Mouse (Mus musculus) megakaryocyte, adult 5-6 weeks (primary cell): Measurements from ENCODE around the gene Cep170b. TPM values are rescaled to one million over a fixed set of nuclear protein-coding genes. Genes with fewer than 3 reads are reported as not detected.

Experiments used
- total RNA-seq, 2 experiments: library from RNA; stranded (forward) in 1 of 2; stranded (reverse) in 1 of 2; fragments of 153-499, 151-499 nt in 1 of 2; fragments of 221-1000, 200-1000 nt in 1 of 2; gene quantifications; 2 replicates each; pipeline versions ENCODE4 v1.2.3 to v1.2.4; 2015 to 2017

The Cep170b gene
- total RNA-seq, 2 experiments from 2014 or later: 0.22 to 1.2 TPM

Other genes starting within 250 kb of the Cep170b start
- not detected in 2 replicates for gene A530016L24Rik, start 231.0 kb upstream of the Cep170b start, total RNA-seq (2015)
- not detected in 2 replicates for gene A530016L24Rik, start 231.0 kb upstream of the Cep170b start, total RNA-seq (2017)
- gene Tmem179, start 203.7 kb upstream of the Cep170b start, total RNA-seq (2015): not detected in 2 replicates
- not detected in 2 replicates for gene Tmem179, start 203.7 kb upstream of the Cep170b start, total RNA-seq (2017)
- gene Inf2, start 131.7 kb upstream of the Cep170b start, total RNA-seq (2015): 28.0 and 34.3 TPM in 2 replicates
- 9.9 and 13.3 TPM in 2 replicates for gene Inf2, start 131.7 kb upstream of the Cep170b start, total RNA-seq (2017)
- gene Adssl1, start 100.4 kb upstream of the Cep170b start, total RNA-seq (2015): 73.5 and 82.1 TPM in 2 replicates
- gene Adssl1, start 100.4 kb upstream of the Cep170b start, total RNA-seq (2017): 72.3 and 74.9 TPM in 2 replicates
- 116 and 130 TPM in 2 replicates for gene Siva1, start 75.8 kb upstream of the Cep170b start, total RNA-seq (2015)
- 122 and 162 TPM in 2 replicates for gene Siva1, start 75.8 kb upstream of the Cep170b start, total RNA-seq (2017)
- gene Akt1, start 45.6 kb upstream of the Cep170b start, total RNA-seq (2015): 112 and 121 TPM in 2 replicates
- 112 and 118 TPM in 2 replicates for gene Akt1, start 45.6 kb upstream of the Cep170b start, total RNA-seq (2017)
- gene Zbtb42, start 41.6 kb upstream of the Cep170b start, total RNA-seq (2015): 6.4 and 9.0 TPM in 2 replicates
- 3.9 and 4.7 TPM in 2 replicates for gene Zbtb42, start 41.6 kb upstream of the Cep170b start, total RNA-seq (2017)
- 532 and 545 TPM in 2 replicates for gene Pld4, start 40.2 kb downstream of the Cep170b start, total RNA-seq (2015)
- gene Pld4, start 40.2 kb downstream of the Cep170b start, total RNA-seq (2017): 316 and 364 TPM in 2 replicates
- not detected in 2 replicates for gene Ahnak2, start 82.2 kb downstream of the Cep170b start, total RNA-seq (2015)
- gene Ahnak2, start 82.2 kb downstream of the Cep170b start, total RNA-seq (2017): 0.04 and 0.15 TPM in 2 replicates
- gene Clba1, start 88.5 kb downstream of the Cep170b start, total RNA-seq (2015): 0.16 and 0.32 TPM in 2 replicates
- 0.40 and 0.69 TPM in 2 replicates for gene Clba1, start 88.5 kb downstream of the Cep170b start, total RNA-seq (2017)
- gene Cdca4, start 109.0 kb downstream of the Cep170b start, total RNA-seq (2015): 62.0 and 67.7 TPM in 2 replicates
- gene Cdca4, start 109.0 kb downstream of the Cep170b start, total RNA-seq (2017): 48.9 and 57.9 TPM in 2 replicates
- 20.0 and 25.8 TPM in 2 replicates for gene Gpr132, start 147.8 kb downstream of the Cep170b start, total RNA-seq (2015)
- 7.6 and 10.7 TPM in 2 replicates for gene Gpr132, start 147.8 kb downstream of the Cep170b start, total RNA-seq (2017)
- 0.36 and 1.3 TPM in 2 replicates for gene Jag2, start 209.3 kb downstream of the Cep170b start, total RNA-seq (2015)
- gene Jag2, start 209.3 kb downstream of the Cep170b start, total RNA-seq (2017): not detected in 2 replicates
- 9.7 and 10.5 TPM in 2 replicates for gene Nudt14, start 221.7 kb downstream of the Cep170b start, total RNA-seq (2015)
- gene Nudt14, start 221.7 kb downstream of the Cep170b start, total RNA-seq (2017): 11.4 and 11.9 TPM in 2 replicates